Mouse (Mus musculus) adrenal gland, postnatal 36 days (tissue): ENCODE data around the gene Riox1. TPM values are rescaled to one million over a fixed set of nuclear protein-coding genes. Genes with fewer than 3 reads are reported as not detected.

Experiments
- total RNA-seq, 2 experiments: library from RNA; stranded (reverse); gene quantifications; 2 replicates each; pipeline ENCODE4 v1.2.3; 2021

Riox1 gene
- total RNA-seq, 2 experiments from 2014 or later = 15.4 to 17.3 TPM

Other genes with a start within 250 kb of the Riox1 start
- 1 to 10 TPM; 2.5 to 2.7 TPM for gene Papln, start 187.0 kb upstream of the Riox1 start, total RNA-seq
- 10 to 100 TPM; 46.2 to 49.9 TPM for gene Numb, start 28.7 kb upstream of the Riox1 start, total RNA-seq
- gene Heatr4, start 34.2 kb downstream of the Riox1 start, total RNA-seq = not detected
- gene Acot2, start 37.3 kb downstream of the Riox1 start, total RNA-seq = 10 to 100 TPM; 22.0 to 26.7 TPM
- gene Acot1, start 58.9 kb downstream of the Riox1 start, total RNA-seq = 10 to 100 TPM in 1 of 2 experiments, 1 to 10 TPM in 1; 5.0 to 22.7 TPM
- gene Acot4, start 87.8 kb downstream of the Riox1 start, total RNA-seq = 1 to 10 TPM in 1 of 2 experiments, under 1 TPM in 1; 0.96 to 4.6 TPM
- gene Gm49366, start 88.3 kb downstream of the Riox1 start, total RNA-seq = not detected
- gene Acot3, start 101.5 kb downstream of the Riox1 start, total RNA-seq = 1 to 10 TPM in 1 of 2 experiments, not detected in 1; 1.3 TPM
- under 1 TPM; 0.23 to 0.40 TPM for gene Acot5, start 118.7 kb downstream of the Riox1 start, total RNA-seq
- gene Acot6, start 150.0 kb downstream of the Riox1 start, total RNA-seq = 1 to 10 TPM; 4.5 to 4.6 TPM
- gene Dnal1, start 163.8 kb downstream of the Riox1 start, total RNA-seq = 10 to 100 TPM; 14.1 to 19.5 TPM
- gene Pnma1, start 197.9 kb downstream of the Riox1 start, total RNA-seq = under 1 TPM; 0.23 to 0.26 TPM